Mouse (Mus musculus) kidney, postnatal 0 days (tissue): ENCODE measurements around the gene Comt. TPM values are rescaled to one million over a fixed set of nuclear protein-coding genes. Genes with fewer than 3 reads are reported as not detected.

ENCODE experiments used
- ATAC-seq: fragments of 200-750 bp; cut with Nextera tagmentation; replicated peaks from 2 replicates; pipeline ENCODE4 v1.8.0; 2017; ENCODE audit warnings: low read depth, moderate number of reproducible peaks, moderate TSS enrichment, moderate library complexity; ENCODE audit not compliant: low FRiP score
- DNase-seq: peaks from one replicate; pipeline ENCODE4 v3.0.0-alpha.2; 2016; ENCODE audit warnings: low spot score
- H3K27ac ChIP-seq: fragments of 300-500 bp; sonication (generic); 2 replicates; pipeline ENCODE4 v1.5.1; 2014; ENCODE audit warnings: mild to moderate bottlenecking
- H3K27me3 ChIP-seq: fragments of 300-500 bp; sonication (generic); 2 replicates; pipeline ENCODE4 v1.6.1; 2014; ENCODE audit warnings: low read length, mixed read lengths; ENCODE audit not compliant: insufficient read depth
- H3K36me3 ChIP-seq: fragments of 300-500 bp; sonication (generic); 2 replicates; pipeline ENCODE4 v1.6.1; 2014; ENCODE audit warnings: low read length, mixed read lengths; ENCODE audit not compliant: insufficient read depth
- H3K4me1 ChIP-seq: fragments of 300-500 bp; sonication (generic); replicated peaks from 2 replicates; pipeline ENCODE4 v1.6.1; 2014; ENCODE audit warnings: antibody characterized with exemption, low read length, mixed read lengths; ENCODE audit not compliant: insufficient read depth
- H3K4me2 ChIP-seq: fragments of 300-500 bp; sonication (generic); 2 replicates; pipeline ENCODE4 v1.6.1; 2014; ENCODE audit warnings: mild to moderate bottlenecking, low read length, moderate library complexity, mixed read lengths
- H3K4me3 ChIP-seq: fragments of 300-500 bp; sonication (generic); replicated peaks from 2 replicates; pipeline ENCODE4 v1.5.1; 2014; ENCODE audit warnings: low read depth, low read length
- H3K9ac ChIP-seq: fragments of 300-500 bp; sonication (generic); 2 replicates; pipeline ENCODE4 v1.6.1; 2014; ENCODE audit warnings: low read depth, low read length
- H3K9me3 ChIP-seq: fragments of 300-500 bp; sonication (generic); replicated peaks from 2 replicates; pipeline ENCODE4 v1.6.1; 2016; ENCODE audit warnings: low read length, inconsistent platforms, mixed read lengths
- CTCF ChIP-seq: IDR thresholded peaks from 2 replicates; pipeline ENCODE4 v1.5.1; 2016; ENCODE audit warnings: antibody characterized with exemption, low read depth, mild to moderate bottlenecking, moderate library complexity
- WGBS: fragments of 180-500 bp; shearing (Covaris S2); extraction: QIAGEN DNeasy Blood & Tissue Kit; methylation state at CpG from one replicate; pipeline ENCODE4 v1.1.7; 2014; 5-methylcytosine and 5-hydroxymethylcytosine counted together
- polyA plus RNA-seq: library from polyadenylated mRNA; unstranded; fragments of >200 nt; fragmentation: Nextera tagmentation; extraction: Ambion mirVana; gene quantifications from 2 replicates; pipeline ENCODE4 v1.2.1, GENCODE M21; 2015

Comt gene
- polyA plus RNA-seq, 1 experiment from 2014 or later: 107 TPM

DNA sequence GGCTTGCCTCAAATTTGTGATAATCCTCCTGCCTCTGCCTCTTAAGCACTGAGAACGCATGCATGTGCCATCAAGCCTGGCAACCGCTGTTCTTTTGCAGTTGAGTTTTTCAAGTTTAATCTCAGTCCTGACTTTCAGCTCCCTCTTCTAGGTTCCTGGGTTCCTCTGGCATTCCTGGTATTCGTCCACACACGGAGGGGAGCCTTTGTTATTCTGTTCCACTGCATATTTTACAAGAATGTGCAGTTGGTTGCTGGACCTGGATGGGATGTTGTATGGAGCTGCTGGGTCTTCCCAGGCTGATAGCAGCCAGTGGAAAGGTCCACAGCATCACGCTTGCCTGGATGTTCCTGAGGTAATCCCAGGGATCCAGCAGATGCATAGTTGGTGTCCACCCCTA is 41.2 kb downstream of the Comt start:
- H3K4me2 ChIP-seq: no peak overlapping the region
- no peak for DNase-seq
- H3K27me3 ChIP-seq: no peaks in the 10 kb centered on the region
- no peak overlapping the region for H3K4me3 ChIP-seq
- TF ChIP-seq CTCF: no peak
- peaks cover 26% of the 10 kb centered on the region for H3K4me1 ChIP-seq
- H3K9me3 ChIP-seq: no peaks in the 10 kb centered on the region
- WGBS: 67% methylated on average over 5 of the region's 5 CpGs
- ATAC-seq: no peak
- H3K36me3 ChIP-seq: no peaks in the 10 kb centered on the region
- H3K27ac ChIP-seq: no peak overlapping the region
- H3K9ac ChIP-seq: no peak overlapping the region

DNA sequence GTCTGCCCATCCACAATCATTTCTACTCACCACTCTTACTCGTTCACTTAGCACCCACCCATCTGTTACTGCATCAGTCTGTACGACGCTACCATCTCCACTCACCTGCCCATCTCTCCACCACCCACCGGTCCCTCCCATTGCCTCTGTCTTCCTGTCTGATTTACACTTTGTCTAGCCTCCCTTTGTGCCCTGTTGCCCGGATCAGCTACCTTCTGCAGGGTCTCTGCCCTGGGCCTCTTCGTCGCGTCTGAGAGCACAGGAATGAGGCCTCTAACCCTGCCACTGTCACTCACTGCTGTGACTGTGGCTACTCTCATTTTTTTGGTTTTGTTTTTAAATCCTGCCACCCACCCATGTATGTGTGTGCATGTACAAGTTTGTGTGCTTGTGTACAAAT is 42.0 kb downstream of the Comt start:
- DNase-seq: peak; percentile 52
- TF ChIP-seq CTCF: no peak
- ATAC-seq: no peak
- Histone ChIP-seq H3K4me1 (peaks cover 26% of the 10 kb centered on the region), H3K4me3 (no peak overlapping the region), H3K9me3 (no peaks in the 10 kb centered on the region), H3K36me3 (no peaks in the 10 kb centered on the region), H3K27me3 (no peaks in the 10 kb centered on the region), H3K4me2 (no peak overlapping the region), H3K27ac (no peak overlapping the region; the same call in 1 of the 2 replicates), H3K9ac (no peak overlapping the region)
- 45% methylated on average over 8 of the region's 8 CpGs for WGBS

DNA sequence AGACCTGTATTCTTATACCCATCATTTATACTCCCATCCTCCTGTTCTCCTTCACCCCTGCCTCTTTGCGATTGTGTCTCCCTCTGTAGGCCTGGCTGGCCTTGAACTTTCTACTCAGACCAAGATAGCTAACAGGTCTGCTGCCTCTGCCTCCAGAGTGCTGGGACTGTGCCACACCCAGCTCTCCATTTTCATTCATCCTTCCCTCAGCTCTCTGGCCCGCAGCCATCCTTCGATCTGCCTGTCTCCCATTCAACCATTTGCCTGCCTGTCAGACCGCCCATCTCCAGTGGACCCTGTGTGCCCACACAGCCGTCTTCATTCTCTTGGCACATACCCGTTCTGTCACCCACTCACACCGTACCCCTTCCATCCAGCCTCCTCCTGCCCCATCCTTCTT is 42.4 kb downstream of the Comt start:
- ATAC-seq (no peak), DNase-seq (no peak)
- H3K27ac ChIP-seq: peak overlapping the region; percentile 31; the same call in 1 of the 2 replicates
- no peaks in the 10 kb centered on the region for H3K27me3 ChIP-seq
- H3K4me3 ChIP-seq: no peak overlapping the region
- H3K4me2 ChIP-seq: no peak overlapping the region
- 64% methylated on average over 7 of the region's 7 CpGs for WGBS
- TF ChIP-seq CTCF: no peak
- no peaks in the 10 kb centered on the region for H3K36me3 ChIP-seq
- H3K4me1 ChIP-seq: peaks cover 25% of the 10 kb centered on the region
- H3K9me3 ChIP-seq: no peaks in the 10 kb centered on the region
- H3K9ac ChIP-seq: no peak overlapping the region

DNA sequence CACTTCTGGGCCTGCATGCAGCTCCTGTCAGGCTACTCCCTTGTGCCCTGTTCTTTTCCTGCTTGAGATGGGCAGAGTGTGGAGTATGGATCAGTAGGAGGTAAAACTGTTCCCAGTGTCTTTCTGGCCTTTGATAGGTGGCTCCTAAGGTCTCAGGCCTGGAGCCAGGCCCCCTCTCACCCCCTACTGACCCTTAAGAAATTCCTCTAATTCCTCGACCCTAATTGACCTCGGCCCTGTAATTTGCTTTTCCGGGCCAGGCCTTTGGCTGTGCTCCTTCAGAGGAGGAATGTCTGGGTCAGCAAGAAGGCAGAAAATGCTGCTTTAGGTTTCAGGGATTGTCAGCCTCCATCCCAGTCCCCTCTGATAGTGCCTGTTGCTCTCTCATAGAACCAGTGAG is 42.9 kb downstream of the Comt start:
- no peak overlapping the region for H3K9ac ChIP-seq
- no peaks in the 10 kb centered on the region for H3K27me3 ChIP-seq
- ATAC-seq (no peak), DNase-seq (peak; percentile 66)
- no peak overlapping the region for H3K4me2 ChIP-seq
- no peaks in the 10 kb centered on the region for H3K9me3 ChIP-seq
- H3K4me1 ChIP-seq: peaks cover 21% of the 10 kb centered on the region
- no peaks in the 10 kb centered on the region for H3K36me3 ChIP-seq
- no peak overlapping the region for H3K4me3 ChIP-seq
- TF ChIP-seq CTCF: no peak
- 17% methylated on average over 3 of the region's 3 CpGs for WGBS
- peak overlapping the region; percentile 31; the same call in 1 of the 2 replicates for H3K27ac ChIP-seq

DNA sequence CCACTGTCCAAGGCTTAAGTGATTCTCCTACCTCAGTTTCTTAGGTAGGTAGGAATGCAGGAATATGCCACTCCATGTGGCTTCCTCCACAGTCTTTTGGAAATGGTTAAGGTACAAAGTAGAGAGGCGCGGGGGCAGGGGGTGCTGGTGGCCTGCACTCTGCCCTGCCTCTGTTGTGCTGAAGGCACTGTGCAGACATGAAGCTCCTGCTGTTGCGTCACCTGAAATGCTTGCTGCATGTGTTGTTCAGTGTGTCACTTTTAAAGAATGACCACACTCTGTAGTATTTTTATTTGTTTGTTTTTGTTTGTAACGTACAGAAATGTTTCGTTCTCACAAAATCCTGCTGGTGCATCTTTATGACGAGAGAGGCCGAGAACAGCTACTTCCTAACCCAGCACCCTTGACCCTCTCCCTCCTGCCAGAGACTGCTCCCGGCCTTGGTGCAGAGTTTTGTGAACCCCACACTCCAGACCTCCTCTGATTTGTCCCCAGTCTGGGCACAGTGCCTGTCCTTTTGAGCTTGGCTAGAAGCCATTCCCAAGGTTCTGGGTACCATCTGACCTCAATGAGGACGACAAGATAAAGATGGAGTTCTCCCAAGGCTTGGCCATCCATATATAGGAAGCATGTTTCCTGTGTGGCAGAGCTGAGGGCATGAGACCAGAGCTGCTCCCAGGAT is 43.5 kb downstream of the Comt start:
- peak overlapping the region; percentile 19; the same call in 1 of the 2 replicates for H3K27ac ChIP-seq

DNA sequence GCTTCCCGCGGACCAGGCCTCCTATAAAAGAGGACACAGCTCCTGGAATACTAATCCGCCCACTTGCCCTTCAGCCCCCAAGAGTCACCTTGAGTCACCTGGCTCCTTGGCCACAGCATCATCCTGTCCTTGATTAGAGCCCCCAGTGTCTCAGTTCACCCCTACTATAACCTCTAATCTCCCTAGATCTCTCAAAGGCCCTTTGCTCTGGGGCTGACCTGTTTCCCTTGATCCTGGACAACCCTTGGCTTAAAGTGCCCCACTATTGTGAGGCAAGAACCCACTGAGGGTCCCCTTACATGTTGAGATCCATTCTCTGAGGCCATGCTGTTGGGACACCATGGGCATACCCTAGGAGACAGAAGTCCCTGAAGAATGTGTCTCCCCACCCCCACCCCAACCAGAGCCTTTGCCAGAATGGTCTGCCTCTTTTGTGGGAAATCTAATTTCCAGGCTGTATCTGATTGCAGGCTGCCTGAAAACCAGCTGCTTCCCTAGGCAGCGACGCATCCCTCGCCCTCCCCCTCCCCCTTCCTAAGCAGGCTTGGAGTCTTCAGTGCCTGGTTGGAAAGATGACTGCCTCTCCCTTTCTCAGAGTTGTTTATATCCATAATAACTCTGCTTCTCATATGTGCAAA is 44.9 kb downstream of the Comt start:
- WGBS: 63% methylated on average over 6 of the region's 6 CpGs
- H3K4me1 ChIP-seq: peaks cover 25% of the 10 kb centered on the region
- no peak overlapping the region for H3K27ac ChIP-seq
- no peak for TF ChIP-seq CTCF
- no peaks in the 10 kb centered on the region for H3K9me3 ChIP-seq
- no peak overlapping the region for H3K4me3 ChIP-seq
- ATAC-seq (no peak), DNase-seq (peak; percentile 78)
- H3K27me3 ChIP-seq: no peaks in the 10 kb centered on the region
- H3K9ac ChIP-seq: no peak overlapping the region
- H3K36me3 ChIP-seq: no peaks in the 10 kb centered on the region
- H3K4me2 ChIP-seq: no peak overlapping the region

More for the DNA sequence above, 43.5 kb downstream of the Comt start:
- TF ChIP-seq CTCF: no peak
- no peak overlapping the region for H3K4me3 ChIP-seq
- no peak for DNase-seq
- H3K4me1 ChIP-seq: peaks cover 23% of the 10 kb centered on the region; the same call in 1 of the 2 replicates
- H3K9ac ChIP-seq: no peak overlapping the region
- H3K9me3 ChIP-seq: no peaks in the 10 kb centered on the region
- no peaks in the 10 kb centered on the region for H3K36me3 ChIP-seq
- no peak for ATAC-seq
- H3K4me2 ChIP-seq: no peak overlapping the region
- 74% methylated on average over 9 of the region's 9 CpGs for WGBS
- H3K27me3 ChIP-seq: no peaks in the 10 kb centered on the region
